Mouse (Mus musculus) testis, adult 2 months (tissue): ENCODE data around the gene Glt28d2. TPM values are rescaled to one million over a fixed set of nuclear protein-coding genes. Genes with fewer than 3 reads are reported as not detected.

Source experiments
- H3K27ac ChIP-seq: fragments of 200-500 bp; 2 replicates; pipeline ENCODE4 v1.5.1; 2012; ENCODE audit warnings: low read depth, low read length; ENCODE audit not compliant: control insufficient read depth, insufficient read depth
- H3K27me3 ChIP-seq: fragments of 200-500 bp; 2 replicates; pipeline ENCODE4 v1.6.1; 2012; ENCODE audit warnings: mild to moderate bottlenecking, low read length, moderate library complexity; ENCODE audit not compliant: control insufficient read depth, insufficient read depth
- H3K36me3 ChIP-seq: fragments of 200-500 bp; 2 replicates; pipeline ENCODE4 v1.6.1; 2012; ENCODE audit warnings: mild to moderate bottlenecking, low read length; ENCODE audit not compliant: control insufficient read depth, insufficient read depth
- H3K4me1 ChIP-seq: fragments of 200-500 bp; 2 replicates; pipeline ENCODE4 v1.6.1; 2012; ENCODE audit warnings: low read length; ENCODE audit not compliant: control insufficient read depth, insufficient read depth
- H3K4me3 ChIP-seq: fragments of 200-500 bp; 2 replicates; pipeline ENCODE4 v1.5.1; 2012; ENCODE audit warnings: low read depth, mild to moderate bottlenecking, low read length, moderate library complexity, mixed read lengths; ENCODE audit not compliant: control insufficient read depth
- CTCF ChIP-seq: fragments of 200-500 bp; IDR thresholded peaks from 2 replicates; pipeline ENCODE4 v1.5.1; 2012; ENCODE audit warnings: low read depth, mild to moderate bottlenecking, inconsistent platforms, low read length, moderate library complexity; ENCODE audit not compliant: control insufficient read depth, insufficient read depth, insufficient replicate concordance
- POLR2A ChIP-seq: fragments of 200-500 bp; IDR thresholded peaks from 2 replicates; pipeline ENCODE4 v1.6.1; 2012; ENCODE audit warnings: low read depth, mild to moderate bottlenecking, inconsistent platforms, low read length, moderate library complexity; ENCODE audit not compliant: control insufficient read depth
- polyA plus RNA-seq: library from polyadenylated mRNA; depleted of rRNA; stranded (reverse); fragments of >200 nt; gene quantifications from 2 replicates; pipeline ENCODE4 v1.2.3, GENCODE M21; 2012

Gene Glt28d2
- polyA plus RNA-seq, 1 experiment: 0.25 TPM

GRCm38 (mm10) chr3:85855947-85856346 lies 31.4 kb downstream of the Glt28d2 start:
- TF ChIP-seq CTCF (no peak), POLR2A (no peak)
- Histone ChIP-seq H3K27me3 (no peaks in the 10 kb centered on the region), H3K4me3 (no peak overlapping the region), H3K27ac (no peak overlapping the region), H3K36me3 (no peaks in the 10 kb centered on the region), H3K4me1 (no peaks in the 10 kb centered on the region)

- Histone ChIP-seq H3K4me3 (no peak overlapping the region), H3K27ac (no peak overlapping the region), H3K4me1 (no peaks in the 10 kb centered on the region), H3K27me3 (no peaks in the 10 kb centered on the region), H3K36me3 (no peaks in the 10 kb centered on the region)
- TF ChIP-seq CTCF (no peak), POLR2A (no peak)
These were observed 32.3 kb downstream of the Glt28d2 start for GRCm38 (mm10) chr3:85855043-85855442.

GRCm38 (mm10) chr3:85854143-85854542 lies 33.2 kb downstream of the Glt28d2 start:
- Histone ChIP-seq H3K4me1 (no peaks in the 10 kb centered on the region), H3K36me3 (no peaks in the 10 kb centered on the region), H3K4me3 (no peak overlapping the region), H3K27ac (no peak overlapping the region), H3K27me3 (no peaks in the 10 kb centered on the region)
- TF ChIP-seq CTCF (no peak), POLR2A (no peak)

- no peak for TF ChIP-seq POLR2A
- no peak for TF ChIP-seq CTCF
- Histone ChIP-seq H3K4me1 (no peaks in the 10 kb centered on the region), H3K36me3 (no peaks in the 10 kb centered on the region), H3K4me3 (no peak overlapping the region), H3K27me3 (no peaks in the 10 kb centered on the region), H3K27ac (no peak overlapping the region)
These were observed 33.6 kb downstream of the Glt28d2 start for GRCm38 (mm10) chr3:85853715-85854114.

- Histone ChIP-seq H3K27me3 (no peaks in the 10 kb centered on the region), H3K4me1 (no peaks in the 10 kb centered on the region), H3K36me3 (no peaks in the 10 kb centered on the region), H3K27ac (no peak overlapping the region), H3K4me3 (no peak overlapping the region)
- TF ChIP-seq CTCF (no peak), POLR2A (no peak)
These were observed 37.2 kb downstream of the Glt28d2 start for GRCm38 (mm10) chr3:85850079-85850478.

GRCm38 (mm10) chr3:85846316-85846715 lies 41.0 kb downstream of the Glt28d2 start:
- Histone ChIP-seq H3K4me3 (no peak overlapping the region), H3K36me3 (no peaks in the 10 kb centered on the region), H3K27ac (no peak overlapping the region), H3K27me3 (no peaks in the 10 kb centered on the region), H3K4me1 (no peaks in the 10 kb centered on the region)
- no peak for TF ChIP-seq POLR2A
- TF ChIP-seq CTCF: no peak

- no peaks in the 10 kb centered on the region for H3K4me1 ChIP-seq
These were observed 42.0 kb downstream of the Glt28d2 start for GRCm38 (mm10) chr3:85845341-85845740.

GRCm38 (mm10) chr3:85842881-85843218 lies 44.5 kb downstream of the Glt28d2 start:
- Histone ChIP-seq H3K4me1 (no peaks in the 10 kb centered on the region), H3K4me3 (no peak overlapping the region), H3K36me3 (no peaks in the 10 kb centered on the region), H3K27me3 (no peaks in the 10 kb centered on the region), H3K27ac (no peak overlapping the region)
- no peak for TF ChIP-seq POLR2A
- TF ChIP-seq CTCF: no peak

More at GRCm38 (mm10) chr3:85845341-85845740, 42.0 kb downstream of the Glt28d2 start:
- Histone ChIP-seq H3K36me3 (no peaks in the 10 kb centered on the region), H3K27me3 (no peaks in the 10 kb centered on the region), H3K4me3 (no peak overlapping the region), H3K27ac (no peak overlapping the region)
- no peak for TF ChIP-seq CTCF
- TF ChIP-seq POLR2A: no peak
